Mouse (Mus musculus): ENCODE results near the gene Rec8.

Gene Rec8

DNA sequence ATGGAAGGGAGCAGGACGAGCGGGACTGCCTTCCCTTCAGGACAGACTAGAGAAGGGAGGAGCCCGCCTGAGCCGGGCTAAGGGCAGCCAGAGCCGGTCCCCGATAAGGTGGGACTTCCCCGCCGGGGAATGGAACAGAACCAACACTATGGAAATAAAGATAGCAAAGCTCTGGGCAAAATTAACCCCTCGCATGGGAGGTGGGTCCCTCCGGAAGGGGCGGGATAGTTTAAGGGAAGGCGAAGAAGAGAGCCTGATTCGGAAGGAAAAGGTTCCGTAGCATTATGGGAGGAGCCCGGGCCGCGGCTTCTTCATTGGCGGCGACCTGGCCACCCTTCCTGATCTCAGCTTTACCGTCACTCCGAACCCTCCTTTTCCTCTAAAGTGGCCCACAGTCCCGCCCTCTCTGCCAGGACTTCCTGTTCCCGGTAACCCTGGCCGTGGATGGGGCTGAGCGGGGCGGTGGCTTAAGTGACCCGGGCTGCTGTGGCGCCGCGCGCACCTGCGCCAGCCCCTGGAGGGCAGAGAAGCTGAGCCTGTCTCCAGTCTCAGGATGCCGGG lies 26.4 kb upstream of the Rec8 start, which contains the start of gene Rnf31:
Gene Rnf31, plus strand, starts transcription at position 378 of the 561 bp plus-strand sequence.
- peak; percentile 78 to 82 for DNase-seq (ENCODE audit: low read depth in 2 of 2, low spot score in 2 of 2)

DNA sequence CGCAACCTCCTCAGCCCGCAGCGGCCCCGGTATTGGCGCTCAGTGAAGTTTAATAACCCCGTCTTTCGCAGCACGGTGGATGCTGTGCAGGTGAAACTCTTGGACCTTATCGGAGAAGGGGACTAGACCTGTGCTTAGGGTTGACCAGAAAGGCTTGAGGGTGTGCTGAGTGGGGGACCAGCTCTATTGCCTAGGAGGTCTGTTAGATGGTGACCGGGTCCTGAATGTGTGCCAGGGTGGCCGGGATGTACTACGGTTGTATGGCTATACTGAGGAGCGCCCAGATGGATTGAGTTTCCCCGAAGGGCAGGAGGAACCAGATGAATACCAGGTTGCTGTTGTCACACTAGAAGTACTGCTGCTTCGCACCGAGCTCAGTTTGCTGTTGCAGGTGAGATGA lies 25.6 kb upstream of the Rec8 start:
- no peak for DNase-seq (ENCODE audit: low read depth in 2 of 2, low spot score in 2 of 2)

DNA sequence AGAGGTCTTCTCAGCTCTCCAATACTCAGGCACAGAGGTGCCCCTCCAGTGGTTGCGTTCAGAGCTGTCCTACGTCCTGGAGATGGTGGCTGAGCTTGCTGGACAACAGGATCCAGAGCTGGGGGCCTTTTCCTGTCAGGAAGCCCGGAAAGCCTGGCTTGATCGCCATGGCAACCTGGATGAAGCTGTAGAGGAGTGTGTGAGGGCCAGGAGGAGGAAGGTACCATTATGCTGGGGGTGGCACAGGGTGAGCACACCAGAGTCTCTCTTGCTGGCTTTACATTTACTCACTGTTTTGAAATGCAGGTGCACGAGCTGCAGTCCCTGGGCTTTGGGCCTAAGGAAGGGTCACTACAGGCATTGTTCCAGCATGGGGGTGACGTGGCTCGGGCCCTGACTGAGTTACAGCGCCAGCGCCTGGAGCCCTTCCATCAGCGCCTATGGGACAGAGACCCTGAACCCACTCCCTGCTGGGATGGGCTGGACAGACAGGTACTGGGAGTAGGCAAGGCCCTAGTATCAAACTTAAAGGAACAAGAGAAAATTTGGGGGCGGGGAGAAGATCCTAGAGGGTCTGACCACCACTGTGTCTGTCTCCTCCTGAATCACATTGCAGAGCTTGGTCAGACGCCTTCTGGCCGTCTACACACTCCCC lies 21.7 kb upstream of the Rec8 start:
- no peak for DNase-seq (ENCODE audit: low read depth in 2 of 2, low spot score in 2 of 2)

- DNase-seq (ENCODE audit: low read depth in 2 of 2, low spot score in 2 of 2) = no peak
Observed at GRCm38 (mm10) chr14:55598521-55599390, 19.1 kb upstream of the Rec8 start.

- no peak for DNase-seq (ENCODE audit: low read depth in 2 of 2, low spot score in 2 of 2)
Observed at GRCm38 (mm10) chr14:55603271-55603632, 14.6 kb upstream of the Rec8 start, which contains the start of gene Irf9. Irf9 (plus strand) TSS chr14:55603571.

DNA sequence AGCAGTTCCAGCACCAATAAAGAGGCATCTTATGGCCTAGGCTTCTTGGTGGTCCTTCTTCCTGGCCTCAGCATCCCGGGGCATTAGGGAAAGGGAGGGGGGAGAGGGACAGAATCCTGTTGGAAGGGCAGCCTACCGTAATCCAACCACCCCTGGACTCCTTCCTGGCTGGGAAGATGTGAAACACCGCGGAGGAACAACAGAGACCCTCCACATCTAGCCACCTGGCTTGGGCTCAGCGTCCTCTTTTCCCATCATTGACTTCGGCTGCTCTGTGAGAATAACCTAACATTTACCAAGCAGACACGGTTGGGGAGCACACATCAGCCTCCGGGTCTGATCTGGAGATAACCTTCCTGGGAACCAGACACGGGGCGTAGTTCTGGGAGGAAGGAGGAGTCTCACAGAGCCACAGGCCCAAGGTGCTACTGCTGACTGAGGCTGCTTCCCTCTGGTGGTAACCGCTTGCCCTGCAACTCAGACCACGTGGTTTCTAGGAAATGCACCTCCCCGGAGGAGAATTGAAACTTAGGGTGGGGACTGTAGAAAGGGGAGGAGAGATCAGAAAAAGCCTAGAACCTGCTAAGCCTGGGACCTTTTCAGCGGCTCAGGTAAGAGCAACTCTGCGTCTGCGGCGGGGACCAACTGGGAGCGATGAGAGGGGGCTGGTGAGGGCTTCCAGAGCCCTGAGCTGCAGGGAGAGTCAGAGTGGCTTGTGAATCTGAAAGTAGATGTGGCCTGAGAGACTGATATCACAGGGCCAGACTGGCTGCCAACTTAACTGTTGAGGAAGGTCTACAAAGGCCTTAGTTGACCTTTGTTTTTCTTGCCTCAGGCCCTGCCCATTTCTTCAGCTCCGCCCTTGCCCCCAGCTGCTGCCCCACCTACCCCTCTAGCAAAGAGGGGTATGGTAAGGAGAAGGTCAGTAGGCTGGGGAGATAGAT lies 13.9 kb upstream of the Rec8 start:
- peak; percentile 96 to 98 for DNase-seq (ENCODE audit: low read depth in 2 of 2, low spot score in 2 of 2)

DNA sequence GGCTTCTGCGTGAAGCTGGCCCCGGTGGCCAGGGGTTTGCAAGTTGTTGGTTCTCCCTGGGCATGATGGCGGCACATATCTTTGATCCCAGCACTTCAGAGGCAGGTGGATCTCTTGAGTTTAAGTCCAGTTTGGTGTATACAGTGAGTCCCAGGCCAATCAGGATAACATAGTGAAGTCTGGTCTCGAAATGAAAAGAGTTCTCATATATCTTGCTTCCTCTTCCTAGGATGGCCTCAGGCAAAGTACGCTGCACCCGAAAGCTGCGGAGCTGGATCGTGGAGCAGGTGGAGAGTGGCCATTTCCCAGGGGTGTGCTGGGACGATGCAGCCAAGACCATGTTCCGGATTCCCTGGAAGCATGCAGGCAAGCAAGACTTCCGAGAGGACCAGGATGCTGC lies 13.0 kb upstream of the Rec8 start:
- no peak for DNase-seq (ENCODE audit: low read depth in 2 of 2, low spot score in 2 of 2)

GRCm38 (mm10) chr14:55605743-55606459 lies 11.9 kb upstream of the Rec8 start:
- DNase-seq (ENCODE audit: low read depth in 2 of 2, low spot score in 2 of 2) = no peak

GRCm38 (mm10) chr14:55608339-55608738 lies 9.5 kb upstream of the Rec8 start:
- no peak for DNase-seq (ENCODE audit: low read depth in 2 of 2, low spot score in 2 of 2)

DNA sequence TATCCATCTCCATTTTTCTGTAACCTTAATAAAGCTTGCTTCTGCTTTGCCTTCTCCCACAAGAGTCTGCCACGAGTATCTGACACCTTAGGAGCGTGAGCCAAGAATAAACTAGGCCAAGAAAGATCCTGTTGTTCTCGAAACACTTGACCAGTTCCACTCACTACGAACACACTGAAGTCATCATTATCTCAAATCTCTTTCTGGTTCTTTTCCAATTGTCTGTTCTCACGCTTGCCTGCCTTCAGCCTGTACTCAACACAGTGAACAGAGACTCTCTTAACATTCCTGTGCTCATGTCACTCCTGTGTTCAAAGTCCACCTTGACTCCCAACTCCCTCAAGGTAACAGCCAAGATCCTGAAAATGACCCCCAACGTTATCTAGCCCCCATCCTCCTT lies 4.5 kb upstream of the Rec8 start:
- no peak for DNase-seq (ENCODE audit: low read depth in 2 of 2, low spot score in 2 of 2)

DNA sequence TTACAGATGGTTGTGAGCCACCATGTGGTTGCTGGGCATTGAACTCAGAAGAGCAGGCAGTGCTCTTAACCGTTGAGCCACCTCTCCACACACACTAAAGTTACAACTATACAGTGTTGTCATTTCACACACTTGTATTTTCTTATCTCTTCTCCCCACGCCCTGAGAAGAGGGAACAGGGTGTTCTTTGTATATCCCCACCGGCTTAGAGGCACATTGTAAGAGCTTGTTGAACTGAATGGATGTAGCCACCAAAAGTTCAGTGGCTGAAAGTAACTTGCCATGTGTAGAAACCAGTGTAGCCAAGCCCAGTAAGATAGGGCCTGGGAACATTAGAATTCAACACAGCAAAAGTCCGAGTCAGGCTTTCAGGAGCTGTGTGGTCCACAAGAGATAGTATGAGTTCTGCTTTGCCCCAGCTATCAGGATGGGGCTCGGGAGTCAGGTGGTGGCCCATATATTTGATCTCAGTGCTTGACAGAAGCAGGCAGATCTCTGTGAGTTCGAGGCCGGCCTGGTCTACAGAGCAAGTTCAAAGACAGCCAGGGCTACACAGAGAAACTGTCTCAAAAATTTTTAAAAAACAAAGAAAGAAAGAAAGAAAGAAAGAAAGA lies 3.2 kb upstream of the Rec8 start:
- no peak for DNase-seq (ENCODE audit: low read depth in 2 of 2, low spot score in 2 of 2)

DNA sequence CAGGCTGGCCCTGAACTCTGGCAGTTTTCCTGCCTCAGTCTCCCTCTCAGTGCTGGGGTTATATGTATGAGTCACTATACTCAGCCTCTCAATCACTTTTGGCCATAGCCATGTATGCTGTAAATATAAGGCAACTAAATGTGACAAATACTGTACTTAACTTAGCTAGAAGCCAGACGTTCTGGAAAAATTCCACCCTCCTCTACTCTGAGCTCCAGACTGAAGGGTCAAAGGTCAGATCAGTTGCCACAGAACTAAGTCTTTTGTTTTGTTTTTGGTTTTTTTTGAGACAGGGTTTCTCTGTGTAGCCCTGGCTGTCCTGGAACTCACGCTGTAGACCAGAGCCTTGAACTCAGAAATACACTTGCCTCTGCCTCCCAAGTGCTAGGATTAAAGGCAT lies 2.0 kb upstream of the Rec8 start:
- DNase-seq (ENCODE audit: low read depth in 2 of 2, low spot score in 2 of 2) = no peak

DNA sequence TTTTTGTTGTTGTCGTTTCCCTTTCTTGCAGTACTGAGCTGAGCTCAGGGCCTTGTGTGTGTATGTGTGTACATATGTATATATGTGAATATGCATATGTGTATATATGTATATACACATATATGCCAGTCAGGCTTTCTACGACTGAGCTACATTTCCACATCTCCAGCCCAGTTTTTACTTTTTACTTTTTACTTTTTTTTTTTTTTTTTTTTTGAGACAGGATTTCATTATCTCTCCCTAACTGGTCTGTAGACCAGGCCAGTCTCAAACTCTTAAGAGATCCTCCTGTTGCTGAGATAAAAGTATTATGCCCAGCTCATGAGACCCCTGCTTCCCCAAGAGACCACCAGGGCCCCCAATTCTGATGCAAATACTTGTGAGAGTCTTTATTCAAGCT lies 993 bp upstream of the Rec8 start:
- no peak for DNase-seq (ENCODE audit: low read depth in 2 of 2, low spot score in 2 of 2)

DNA sequence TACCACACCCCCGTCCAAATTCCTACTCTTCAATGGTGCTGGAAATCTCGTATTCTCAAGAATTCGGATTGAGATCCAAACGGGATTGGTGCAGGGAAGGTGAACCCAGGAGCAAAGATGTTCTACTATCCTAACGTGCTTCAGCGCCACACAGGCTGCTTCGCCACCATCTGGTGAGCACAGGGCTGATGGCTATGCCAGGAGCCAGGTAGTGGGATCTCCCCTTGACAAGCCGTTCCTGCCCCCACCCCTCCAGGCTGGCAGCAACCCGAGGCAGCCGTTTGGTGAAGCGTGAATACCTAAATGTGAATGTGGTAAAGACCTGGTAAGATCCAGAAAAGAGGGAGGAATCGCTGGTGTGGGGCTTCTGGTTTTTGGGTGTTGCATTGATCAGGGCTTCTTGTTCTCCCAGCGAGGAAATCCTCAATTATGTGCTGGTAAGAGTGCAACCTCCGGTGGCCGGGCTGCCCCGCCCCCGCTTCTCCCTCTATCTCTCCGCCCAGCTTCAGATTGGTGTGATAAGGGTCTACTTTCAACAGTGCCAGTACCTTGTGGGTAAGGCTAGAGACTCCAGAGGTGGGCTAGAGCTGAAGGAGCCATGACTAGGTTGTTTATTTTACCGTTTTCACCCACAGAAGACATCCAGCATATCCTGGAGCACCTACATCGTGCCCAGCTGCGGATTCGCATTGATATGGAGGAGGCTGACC lies 804 bp downstream of the Rec8 start:
- no peak for DNase-seq (ENCODE audit: low read depth in 2 of 2, low spot score in 2 of 2)

DNA sequence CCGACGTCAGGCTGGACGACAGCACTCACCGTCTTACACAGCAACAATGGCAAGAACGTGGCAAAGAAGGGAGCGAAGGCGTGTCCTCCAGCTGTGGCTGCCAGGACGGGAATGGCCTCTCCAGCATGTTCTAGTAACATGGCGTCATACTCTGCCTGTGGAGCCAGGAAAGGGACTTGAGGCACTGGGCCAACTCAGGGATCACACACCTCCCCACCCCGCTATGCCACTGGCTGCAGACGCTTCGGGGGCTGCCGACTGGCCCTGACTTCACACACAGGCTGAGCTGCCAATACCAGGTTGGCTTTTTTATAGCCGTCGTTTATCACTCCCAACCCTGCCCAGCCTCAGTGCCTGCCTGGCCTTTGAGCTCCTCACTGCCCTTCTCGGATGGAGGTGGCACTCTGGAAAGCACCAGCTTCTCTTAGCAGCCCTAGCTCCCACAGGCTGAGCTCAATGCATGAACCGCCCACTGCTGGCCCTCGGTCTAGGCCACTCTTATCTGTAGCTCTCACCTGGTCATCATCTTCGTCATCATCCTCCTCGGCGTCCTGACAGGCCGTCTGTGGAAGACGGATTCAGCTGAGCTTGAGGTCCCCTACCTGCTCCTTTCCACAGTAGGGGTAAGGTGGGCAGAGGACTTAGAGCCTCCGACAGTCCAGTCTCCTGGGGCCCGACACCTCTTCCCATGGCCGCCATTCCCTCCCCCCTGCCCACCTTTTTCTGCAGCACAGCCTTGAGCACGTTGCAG lies 10.4 kb downstream of the Rec8 start:
- DNase-seq (ENCODE audit: low read depth in 2 of 2, low spot score in 2 of 2) = no peak

GRCm38 (mm10) chr14:55629312-55629711 lies 11.5 kb downstream of the Rec8 start:
- DNase-seq (ENCODE audit: low read depth in 2 of 2, low spot score in 2 of 2) = peak; percentile 76 to 87

DNA sequence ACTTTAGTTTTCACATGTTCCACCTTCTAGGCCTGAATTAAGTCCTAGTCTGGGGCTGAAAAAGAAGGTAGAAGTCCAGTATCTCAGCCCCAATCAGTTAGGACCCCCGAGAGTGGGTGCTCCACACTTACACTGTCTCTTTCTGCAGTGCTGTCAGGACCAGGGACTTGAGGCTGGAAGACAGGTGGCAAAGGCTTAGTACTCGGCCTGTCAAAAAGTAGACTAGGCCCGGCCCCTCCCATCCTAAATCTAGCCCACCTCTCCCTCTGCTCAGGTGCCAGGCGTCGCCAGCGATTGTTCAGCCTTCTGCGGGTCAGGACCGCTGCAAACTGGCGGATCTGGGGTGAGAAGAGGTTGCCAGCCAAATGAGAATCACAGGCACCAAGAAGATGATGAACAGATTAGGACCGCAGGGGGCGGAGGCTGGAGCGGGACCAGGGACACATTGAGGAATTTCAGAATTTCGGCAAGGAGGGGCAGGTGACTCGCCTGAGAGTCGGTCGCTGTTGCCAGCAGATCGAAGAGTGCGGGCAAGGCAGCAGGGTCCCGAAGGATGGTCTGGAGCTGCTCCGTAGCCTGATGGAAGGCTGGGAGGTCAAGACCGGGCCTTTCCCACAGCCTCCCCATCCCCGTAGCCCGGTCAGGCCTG lies 17.2 kb downstream of the Rec8 start:
- DNase-seq (ENCODE audit: low read depth in 2 of 2, low spot score in 2 of 2) = no peak

GRCm38 (mm10) chr14:55635523-55636007 lies 17.7 kb downstream of the Rec8 start, which contains the start of gene Ipo4:
Ipo4 (minus strand) TSS chr14:55635957.
- DNase-seq (ENCODE audit: low read depth in 2 of 2, low spot score in 2 of 2) = peak; percentile 76 to 82
